In genomic region chr17:13732685-13733084, GRCm38 (mm10) we compare ENCODE assay signal across 17 mouse cellular contexts. TPM values are rescaled to one million over a fixed set of nuclear protein-coding genes. Genes with fewer than 3 reads are reported as not detected.
DNase-seq lines count a peak whose midpoint lies in the region; ATAC-seq and TF ChIP-seq lines count a peak whose summit lies in the region.
"Had no signal": no experiment of that assay in that cellular context is flagged by ENCODE, and none has a peak within 500 bp of the region (broad histone marks: within the 10 kb centered on the region; RNA-seq: fewer than 3 reads in every experiment).

No protein-coding gene starts in this region.

- no peak for TF ChIP-seq CTCF in forebrain, postnatal 0 days (IDR thresholded peaks at IDR 0.05; ENCODE audit: low read depth)

- no peak overlapping the region for H3K4me3 ChIP-seq in intestine, embryonic 16.5 days (ENCODE audit: low read length)
- no peak overlapping the region for H3K4me3 ChIP-seq in forebrain, postnatal 0 days (ENCODE audit: low read depth, low read length)
- H3K4me3 ChIP-seq: embryonic facial prominence, embryonic 15.5 days; forebrain, embryonic 13.5 days; hindbrain, embryonic 15.5 days; kidney, embryonic 15.5 days; liver, embryonic 15.5 days; midbrain, embryonic 10.5 days had no signal

- H3K9ac ChIP-seq in intestine, embryonic 16.5 days (ENCODE audit: low read depth, low read length): no peak overlapping the region
- no peak overlapping the region for H3K9ac ChIP-seq in forebrain, postnatal 0 days
- H3K9ac ChIP-seq: embryonic facial prominence, embryonic 15.5 days; forebrain, embryonic 13.5 days; hindbrain, embryonic 15.5 days; kidney, embryonic 15.5 days; liver, embryonic 15.5 days had no signal

- H3K27ac ChIP-seq in intestine, embryonic 16.5 days (ENCODE audit: low read length): no peak overlapping the region
- no peak overlapping the region for H3K27ac ChIP-seq in forebrain, postnatal 0 days (ENCODE audit: low read depth, low read length)
- H3K27ac ChIP-seq: embryonic facial prominence, embryonic 15.5 days; forebrain, embryonic 13.5 days; hindbrain, embryonic 15.5 days; kidney, embryonic 15.5 days; liver, embryonic 15.5 days; midbrain, embryonic 10.5 days had no signal

- H3K4me1 ChIP-seq in intestine, embryonic 16.5 days (ENCODE audit: control insufficient read depth, insufficient read depth, low read length): no peaks in the 10 kb centered on the region
- no peaks in the 10 kb centered on the region for H3K4me1 ChIP-seq in forebrain, postnatal 0 days (ENCODE audit: insufficient read depth)
- H3K4me1 ChIP-seq: embryonic facial prominence, embryonic 15.5 days; liver, embryonic 15.5 days had no signal

- DNase-seq in heart, adult 18-20 months: peak; percentile 37
- DNase-seq in heart, adult 9 months (ENCODE audit: low spot score in 2 of 2): no peak
- peak; percentile 29 for DNase-seq in 3134 (ENCODE audit: extremely low read depth, insufficient read length, low spot score)
- DNase-seq in R1 (ENCODE audit: low read depth, low spot score): peak; percentile 57
- no peak for DNase-seq in T-cell, adult 2 months (ENCODE audit: low spot score)
- DNase-seq in forebrain, postnatal 0 days: no peak
- no peak for DNase-seq in right cerebral cortex, postnatal 25 days
- DNase-seq: adrenal gland, postnatal 25 days; gastrocnemius, postnatal 14 days; left cerebral cortex, postnatal 4 days had no signal

- peak; percentile 72 for ATAC-seq in intestine, embryonic 16.5 days
- ATAC-seq in forebrain, postnatal 0 days: no peak
- ATAC-seq: forebrain, embryonic 13.5 days had no signal

- no peaks in the 10 kb centered on the region for H3K27me3 ChIP-seq in intestine, embryonic 16.5 days (replicated peaks; ENCODE audit: control insufficient read depth, insufficient read depth, low read length)
- H3K27me3 ChIP-seq in forebrain, postnatal 0 days (ENCODE audit: insufficient read depth, low read length): no peaks in the 10 kb centered on the region
- H3K27me3 ChIP-seq: embryonic facial prominence, embryonic 15.5 days; forebrain, embryonic 13.5 days; hindbrain, embryonic 15.5 days; kidney, embryonic 15.5 days; liver, embryonic 15.5 days had no signal

- no peak overlapping the region for H3K4me2 ChIP-seq in intestine, embryonic 16.5 days (ENCODE audit: low read depth, low read length)
- no peak overlapping the region for H3K4me2 ChIP-seq in forebrain, postnatal 0 days (ENCODE audit: low read depth)
- H3K4me2 ChIP-seq: embryonic facial prominence, embryonic 15.5 days; forebrain, embryonic 13.5 days; hindbrain, embryonic 15.5 days; kidney, embryonic 15.5 days; liver, embryonic 15.5 days had no signal

- no peaks in the 10 kb centered on the region for H3K36me3 ChIP-seq in intestine, embryonic 16.5 days (ENCODE audit: control insufficient read depth, insufficient read depth, low read length)
- H3K36me3 ChIP-seq in forebrain, postnatal 0 days (ENCODE audit: insufficient read depth): no peaks in the 10 kb centered on the region
- H3K36me3 ChIP-seq: embryonic facial prominence, embryonic 15.5 days; hindbrain, embryonic 15.5 days; kidney, embryonic 15.5 days; liver, embryonic 15.5 days; midbrain, embryonic 10.5 days had no signal

- 33% methylated on average over 8 of the region's 8 CpGs for WGBS in intestine, embryonic 16.5 days
- 58% methylated on average over 8 of the region's 8 CpGs for WGBS in forebrain, postnatal 0 days

- H3K9me3 ChIP-seq in intestine, embryonic 16.5 days (ENCODE audit: control insufficient read depth, low read length): no peaks in the 10 kb centered on the region
- H3K9me3 ChIP-seq in forebrain, postnatal 0 days (ENCODE audit: low read length): no peaks in the 10 kb centered on the region
- H3K9me3 ChIP-seq: embryonic facial prominence, embryonic 15.5 days; forebrain, embryonic 13.5 days; hindbrain, embryonic 15.5 days; kidney, embryonic 15.5 days; liver, embryonic 15.5 days; midbrain, embryonic 10.5 days had no signal

RNA-seq across cellular contexts. Expression of gene Afdn, which starts 27.7 kb away (rescaled TPM):
- 10 to 100 TPM; 49.0 to 52.5 TPM for total RNA-seq in heart, adult 18-20 months (2021)
- 29.3 and 39.5 TPM in 2 replicates for polyA plus RNA-seq in intestine, embryonic 16.5 days (2015; fragmentation: Nextera tagmentation; extraction: Ambion mirVana)
- total RNA-seq in forebrain, postnatal 0 days (2014; rRNA removed): 141 and 146 TPM in 2 replicates
- 92.5 and 129 TPM in 2 replicates for polyA plus RNA-seq in forebrain, postnatal 0 days (2015; fragmentation: Nextera tagmentation; extraction: Ambion mirVana)

RNA-seq across cellular contexts. Expression of gene Tcte2, which starts 28.9 kb away (rescaled TPM):
- total RNA-seq in heart, adult 18-20 months (2021): 1 to 10 TPM; 4.7 to 6.0 TPM
- polyA plus RNA-seq in intestine, embryonic 16.5 days (2015; fragmentation: Nextera tagmentation; extraction: Ambion mirVana): 4.0 and 4.1 TPM in 2 replicates
- total RNA-seq in forebrain, postnatal 0 days (2014; rRNA removed): 22.7 and 22.9 TPM in 2 replicates
- 9.3 and 10.7 TPM in 2 replicates for polyA plus RNA-seq in forebrain, postnatal 0 days (2015; fragmentation: Nextera tagmentation; extraction: Ambion mirVana)

Comparison
In these comparisons a context has a peak if more than half of its experiments do, and no peak if none do; other contexts are left out.
1. DNase-seq: peak in heart, adult 18-20 months (2 of 2), 3134 (single experiment) and R1 (single experiment); none in heart, adult 9 months (0 of 2), T-cell, adult 2 months (single experiment), forebrain, postnatal 0 days (single experiment) and right cerebral cortex, postnatal 25 days (single experiment).